Mouse (Mus musculus): ENCODE data around the gene Myo10. TPM values are rescaled to one million over a fixed set of nuclear protein-coding genes. Genes with fewer than 3 reads are reported as not detected.

The Myo10 gene
- polyA plus RNA-seq, 1 experiment: 26.1 TPM

GRCm38 (mm10) chr15:25652933-25653332 lies 30.6 kb downstream of the Myo10 start:
- H3K4me3 ChIP-seq (ENCODE audit: control insufficient read depth, insufficient read depth, low read length): no peak overlapping the region
- DNase-seq: no peak
- no peaks in the 10 kb centered on the region for H3K27me3 ChIP-seq (ENCODE audit: control insufficient read depth, insufficient read depth, low read length)
- no peaks in the 10 kb centered on the region for H3K36me3 ChIP-seq (ENCODE audit: control insufficient read depth, insufficient read depth, low read length)
- no peaks in the 10 kb centered on the region for H3K4me1 ChIP-seq (replicated peaks; ENCODE audit: control insufficient read depth, insufficient read depth, low read length)
- 93% methylated on average over 6 of the region's 6 CpGs for WGBS
- peak overlapping the region; percentile 24; the same call in 1 of the 2 replicates for H3K27ac ChIP-seq (ENCODE audit: control insufficient read depth, insufficient read depth, low read length)
- TF ChIP-seq POLR2A (IDR thresholded peaks at IDR 0.05; ENCODE audit: control insufficient read depth, extremely low read depth, insufficient read depth, low read length, poor library complexity): no peak
- no peak for TF ChIP-seq CTCF (IDR thresholded peaks at IDR 0.05; ENCODE audit: borderline replicate concordance, control insufficient read depth, extremely low read depth, insufficient read depth, low read length, poor library complexity)

GRCm38 (mm10) chr15:25653680-25654079 lies 31.4 kb downstream of the Myo10 start:
- DNase-seq: no peak
- no peaks in the 10 kb centered on the region for H3K27me3 ChIP-seq (ENCODE audit: control insufficient read depth, insufficient read depth, low read length)
- H3K36me3 ChIP-seq (ENCODE audit: control insufficient read depth, insufficient read depth, low read length): no peaks in the 10 kb centered on the region
- no peaks in the 10 kb centered on the region for H3K4me1 ChIP-seq (replicated peaks; ENCODE audit: control insufficient read depth, insufficient read depth, low read length)
- 96% methylated on average over 5 of the region's 5 CpGs for WGBS
- no peak overlapping the region for H3K4me3 ChIP-seq (ENCODE audit: control insufficient read depth, insufficient read depth, low read length)
- no peak for TF ChIP-seq POLR2A (IDR thresholded peaks at IDR 0.05; ENCODE audit: control insufficient read depth, extremely low read depth, insufficient read depth, low read length, poor library complexity)
- no peak for TF ChIP-seq CTCF (IDR thresholded peaks at IDR 0.05; ENCODE audit: borderline replicate concordance, control insufficient read depth, extremely low read depth, insufficient read depth, low read length, poor library complexity)
- H3K27ac ChIP-seq (ENCODE audit: control insufficient read depth, insufficient read depth, low read length): no peak overlapping the region

- Histone ChIP-seq H3K4me3 (ENCODE audit: control insufficient read depth, insufficient read depth, low read length) (no peak overlapping the region), H3K27ac (ENCODE audit: control insufficient read depth, insufficient read depth, low read length) (no peak overlapping the region)
Observed at GRCm38 (mm10) chr15:25662833-25663519, 40.7 kb downstream of the Myo10 start.

GRCm38 (mm10) chr15:25669283-25670247 lies 47.2 kb downstream of the Myo10 start:
- no peak for TF ChIP-seq POLR2A (IDR thresholded peaks at IDR 0.05; ENCODE audit: control insufficient read depth, extremely low read depth, insufficient read depth, low read length, poor library complexity)
- no peak for TF ChIP-seq CTCF (IDR thresholded peaks at IDR 0.05; ENCODE audit: borderline replicate concordance, control insufficient read depth, extremely low read depth, insufficient read depth, low read length, poor library complexity)
- WGBS: 84% methylated on average over 16 of the region's 16 CpGs
- Histone ChIP-seq H3K36me3 (ENCODE audit: control insufficient read depth, insufficient read depth, low read length) (no peaks in the 10 kb centered on the region), H3K27me3 (ENCODE audit: control insufficient read depth, insufficient read depth, low read length) (no peaks in the 10 kb centered on the region), H3K27ac (ENCODE audit: control insufficient read depth, insufficient read depth, low read length) (no peak overlapping the region), H3K4me1 (replicated peaks; ENCODE audit: control insufficient read depth, insufficient read depth, low read length) (peaks cover 11% of the 10 kb centered on the region), H3K4me3 (ENCODE audit: control insufficient read depth, insufficient read depth, low read length) (no peak overlapping the region)
- DNase-seq: no peak

More at GRCm38 (mm10) chr15:25662833-25663519, 40.7 kb downstream of the Myo10 start:
- H3K27me3 ChIP-seq (ENCODE audit: control insufficient read depth, insufficient read depth, low read length): no peaks in the 10 kb centered on the region
- TF ChIP-seq POLR2A (IDR thresholded peaks at IDR 0.05; ENCODE audit: control insufficient read depth, extremely low read depth, insufficient read depth, low read length, poor library complexity): no peak
- no peak for TF ChIP-seq CTCF (IDR thresholded peaks at IDR 0.05; ENCODE audit: borderline replicate concordance, control insufficient read depth, extremely low read depth, insufficient read depth, low read length, poor library complexity)
- H3K4me1 ChIP-seq (replicated peaks; ENCODE audit: control insufficient read depth, insufficient read depth, low read length): no peaks in the 10 kb centered on the region
- H3K36me3 ChIP-seq (ENCODE audit: control insufficient read depth, insufficient read depth, low read length): no peaks in the 10 kb centered on the region
- no peak for DNase-seq
- WGBS: 89% methylated on average over 8 of the region's 8 CpGs

GRCm38 (mm10) chr15:25673231-25673980 lies 51.1 kb downstream of the Myo10 start:
- Histone ChIP-seq H3K36me3 (ENCODE audit: control insufficient read depth, insufficient read depth, low read length) (no peaks in the 10 kb centered on the region), H3K4me1 (replicated peaks; ENCODE audit: control insufficient read depth, insufficient read depth, low read length) (peaks cover 11% of the 10 kb centered on the region), H3K27ac (ENCODE audit: control insufficient read depth, insufficient read depth, low read length) (peak overlapping the region; percentile 50; the same call in 1 of the 2 replicates), H3K27me3 (ENCODE audit: control insufficient read depth, insufficient read depth, low read length) (no peaks in the 10 kb centered on the region), H3K4me3 (ENCODE audit: control insufficient read depth, insufficient read depth, low read length) (no peak overlapping the region)
- 56% methylated on average over 6 of the region's 6 CpGs for WGBS
- TF ChIP-seq POLR2A (IDR thresholded peaks at IDR 0.05; ENCODE audit: control insufficient read depth, extremely low read depth, insufficient read depth, low read length, poor library complexity): no peak
- no peak for TF ChIP-seq CTCF (IDR thresholded peaks at IDR 0.05; ENCODE audit: borderline replicate concordance, control insufficient read depth, extremely low read depth, insufficient read depth, low read length, poor library complexity)
- DNase-seq: no peak
